Mouse (Mus musculus): ENCODE results near the gene Spink8. TPM values are rescaled to one million over a fixed set of nuclear protein-coding genes. Genes with fewer than 3 reads are reported as not detected.
A peak's percentile ranks its signal among the peaks of the same experiment; 100 is the strongest.

Gene Spink8
- polyA plus RNA-seq, 1 experiment from 2014 or later, result not detected

DNA sequence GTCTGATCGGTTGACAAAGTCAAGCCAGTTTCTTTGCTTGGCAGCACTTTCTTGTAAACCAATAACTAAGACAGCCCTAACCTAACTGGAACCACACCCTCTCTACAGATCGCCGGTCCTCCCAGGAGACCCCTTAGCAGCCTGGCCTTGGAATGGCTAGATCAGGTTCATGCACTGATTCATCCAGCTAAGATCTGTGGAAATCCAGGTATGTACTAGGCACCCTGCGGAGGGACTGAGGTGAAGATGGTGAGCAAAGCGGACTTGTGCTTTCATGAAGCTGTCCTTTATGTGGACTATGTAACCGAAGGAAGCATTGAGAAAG, 21.0 kb downstream of the Spink8 start:
- H3K36me3 ChIP-seq (ENCODE audit: inconsistent target), result no peaks in the 10 kb centered on the region; the same call in 1 of the 2 replicates
- no peaks in the 10 kb centered on the region for H3K79me2 ChIP-seq (ENCODE audit: inconsistent target)
- 9% methylated on average over 6 of the region's 6 CpGs for WGBS (ENCODE audit: missing documents)
- H3K4me3 ChIP-seq (ENCODE audit: inconsistent target), result peak overlapping the region; percentile 80
- peak overlapping the region; percentile 73 for H3K27ac ChIP-seq

DNA sequence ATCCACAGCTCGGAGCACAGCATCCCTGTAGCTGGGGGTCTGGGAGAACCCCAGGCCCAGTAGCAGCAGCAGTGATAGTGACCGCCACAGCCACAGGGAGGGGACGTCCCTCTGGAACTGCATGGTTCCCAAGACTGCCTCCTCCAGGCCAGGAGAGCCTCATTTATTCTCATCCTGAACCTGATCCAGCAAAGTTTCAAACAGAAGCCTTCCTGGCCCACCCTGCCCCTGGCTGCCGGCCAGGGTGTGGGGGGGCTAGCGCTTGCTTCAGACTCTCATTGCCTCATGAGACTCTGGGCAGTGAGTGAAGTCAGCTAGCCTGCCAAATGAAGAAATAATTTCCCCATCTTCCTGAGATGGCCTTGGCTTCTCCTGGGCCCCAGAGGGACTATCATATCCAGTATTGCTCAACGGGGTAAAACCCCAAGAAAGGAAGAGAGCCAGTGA, 37.3 kb downstream of the Spink8 start, which contains the start of gene Camp:
Camp (minus strand) TSS at position 306 of the 447 bp plus-strand sequence.
- Histone ChIP-seq H3K79me2 (ENCODE audit: inconsistent target) (no peaks in the 10 kb centered on the region), H3K36me3 (ENCODE audit: inconsistent target) (peaks cover 1% of the 10 kb centered on the region; the same call in 1 of the 2 replicates), H3K27ac (no peak within 1 kb of the TSS), H3K4me3 (ENCODE audit: inconsistent target) (no peak within 1 kb of the TSS)
- 57% methylated on average over 6 of the region's 6 CpGs for WGBS (ENCODE audit: missing documents)

DNA sequence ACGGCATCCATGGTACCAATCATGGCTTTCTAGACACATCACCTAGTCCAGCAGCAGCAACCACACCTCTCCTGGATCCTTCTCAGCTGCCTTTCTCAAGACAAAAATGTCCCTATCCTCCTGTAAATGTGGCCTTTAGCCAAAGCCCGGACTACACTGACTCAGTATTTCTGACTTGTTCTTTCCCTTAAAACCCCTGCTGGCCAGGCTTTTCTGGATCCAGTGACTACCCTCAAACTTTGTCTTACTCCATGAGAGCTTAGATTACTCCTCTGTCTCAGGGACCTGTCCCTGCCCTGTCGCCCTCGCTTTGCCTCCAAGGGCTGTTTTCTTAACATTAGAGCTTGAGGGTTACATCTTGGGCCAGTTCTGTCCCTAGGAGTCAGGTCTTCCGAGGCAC, 38.0 kb downstream of the Spink8 start:
- WGBS (ENCODE audit: missing documents), result 83% methylated on average over 5 of the region's 5 CpGs
- Histone ChIP-seq H3K36me3 (ENCODE audit: inconsistent target) (no peaks in the 10 kb centered on the region), H3K27ac (no peak overlapping the region), H3K79me2 (ENCODE audit: inconsistent target) (no peaks in the 10 kb centered on the region), H3K4me3 (ENCODE audit: inconsistent target) (no peak overlapping the region)

GRCm38 (mm10) chr9:109854341-109854740, 42.3 kb downstream of the Spink8 start:
- no peaks in the 10 kb centered on the region for H3K36me3 ChIP-seq (ENCODE audit: inconsistent target)
- no peak overlapping the region for H3K4me3 ChIP-seq (ENCODE audit: inconsistent target)
- H3K27ac ChIP-seq, result no peak overlapping the region
- WGBS (ENCODE audit: missing documents), result 82% methylated on average over 2 of the region's 2 CpGs
- no peaks in the 10 kb centered on the region for H3K79me2 ChIP-seq (ENCODE audit: inconsistent target)

- Histone ChIP-seq H3K27ac (no peak overlapping the region), H3K36me3 (ENCODE audit: inconsistent target) (no peaks in the 10 kb centered on the region), H3K79me2 (ENCODE audit: inconsistent target) (no peaks in the 10 kb centered on the region), H3K4me3 (ENCODE audit: inconsistent target) (no peak overlapping the region)
- WGBS (ENCODE audit: missing documents), result 90% methylated on average over 6 of the region's 6 CpGs
Observed at GRCm38 (mm10) chr9:109855947-109856346, 43.9 kb downstream of the Spink8 start.

DNA sequence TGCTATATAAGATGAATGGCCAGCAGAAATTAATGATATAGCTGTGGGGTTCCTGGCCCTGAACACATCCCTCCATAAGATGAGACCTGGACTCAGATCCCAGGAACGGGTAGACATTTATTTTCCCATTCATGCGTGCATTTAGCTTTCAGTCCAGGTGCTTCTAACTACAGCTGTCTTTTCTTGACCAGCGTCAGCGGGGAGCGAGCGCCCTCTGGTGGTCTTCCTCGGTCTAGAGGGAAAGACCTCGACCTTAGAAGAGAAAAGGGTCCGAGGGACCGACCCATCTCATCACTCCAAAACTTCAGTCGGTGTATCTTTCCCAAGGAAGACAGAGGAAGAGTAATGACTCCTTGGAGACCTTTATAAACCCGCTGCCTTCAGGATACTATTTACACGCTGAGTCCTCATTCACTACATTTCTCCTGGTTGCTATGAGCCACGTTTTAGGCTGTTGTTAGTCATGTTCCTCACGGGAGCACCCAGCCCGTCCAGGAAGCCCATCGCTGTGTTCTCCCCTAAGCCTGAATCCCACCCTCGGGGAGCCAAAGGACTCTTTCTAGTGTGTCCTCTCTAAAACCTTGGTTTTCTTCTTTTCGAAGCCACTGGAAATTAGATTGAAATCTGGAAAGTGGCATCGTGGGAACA, 50.4 kb downstream of the Spink8 start:
- no peaks in the 10 kb centered on the region for H3K36me3 ChIP-seq (ENCODE audit: inconsistent target)
- 6% methylated on average over 20 of the region's 20 CpGs for WGBS (ENCODE audit: missing documents)
- H3K4me3 ChIP-seq (ENCODE audit: inconsistent target), result no peak overlapping the region
- no peak overlapping the region for H3K27ac ChIP-seq
- no peaks in the 10 kb centered on the region for H3K79me2 ChIP-seq (ENCODE audit: inconsistent target)

GRCm38 (mm10) chr9:109863085-109863484, 51.0 kb downstream of the Spink8 start:
- Histone ChIP-seq H3K27ac (no peak overlapping the region), H3K79me2 (ENCODE audit: inconsistent target) (no peaks in the 10 kb centered on the region), H3K4me3 (ENCODE audit: inconsistent target) (no peak overlapping the region), H3K36me3 (ENCODE audit: inconsistent target) (no peaks in the 10 kb centered on the region)
- WGBS (ENCODE audit: missing documents), result 9% methylated on average over 3 of the region's 3 CpGs

DNA sequence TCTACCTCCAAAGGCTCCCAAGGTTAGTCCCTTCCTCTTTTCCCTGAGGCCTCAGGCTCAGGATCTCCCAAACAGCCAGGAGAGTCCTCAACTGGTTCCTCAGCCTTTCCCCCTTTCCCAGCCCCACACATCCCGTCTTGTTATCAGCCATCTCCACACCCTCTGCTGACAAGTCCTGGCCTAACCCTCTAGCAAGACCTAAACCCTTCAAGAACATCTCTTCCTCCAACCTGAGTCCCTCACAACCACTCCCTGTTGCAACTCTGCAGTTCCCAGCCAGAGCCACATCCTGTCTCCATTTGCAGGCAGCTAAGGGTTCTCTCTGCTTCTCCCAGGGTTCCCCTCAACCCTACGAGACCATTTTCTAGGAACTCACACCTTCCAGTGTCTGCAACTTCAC, 54.1 kb downstream of the Spink8 start:
- Histone ChIP-seq H3K36me3 (ENCODE audit: inconsistent target) (no peaks in the 10 kb centered on the region), H3K27ac (no peak overlapping the region), H3K4me3 (ENCODE audit: inconsistent target) (no peak overlapping the region), H3K79me2 (ENCODE audit: inconsistent target) (no peaks in the 10 kb centered on the region)
- 54% methylated on average over 2 of the region's 2 CpGs for WGBS (ENCODE audit: missing documents)

DNA sequence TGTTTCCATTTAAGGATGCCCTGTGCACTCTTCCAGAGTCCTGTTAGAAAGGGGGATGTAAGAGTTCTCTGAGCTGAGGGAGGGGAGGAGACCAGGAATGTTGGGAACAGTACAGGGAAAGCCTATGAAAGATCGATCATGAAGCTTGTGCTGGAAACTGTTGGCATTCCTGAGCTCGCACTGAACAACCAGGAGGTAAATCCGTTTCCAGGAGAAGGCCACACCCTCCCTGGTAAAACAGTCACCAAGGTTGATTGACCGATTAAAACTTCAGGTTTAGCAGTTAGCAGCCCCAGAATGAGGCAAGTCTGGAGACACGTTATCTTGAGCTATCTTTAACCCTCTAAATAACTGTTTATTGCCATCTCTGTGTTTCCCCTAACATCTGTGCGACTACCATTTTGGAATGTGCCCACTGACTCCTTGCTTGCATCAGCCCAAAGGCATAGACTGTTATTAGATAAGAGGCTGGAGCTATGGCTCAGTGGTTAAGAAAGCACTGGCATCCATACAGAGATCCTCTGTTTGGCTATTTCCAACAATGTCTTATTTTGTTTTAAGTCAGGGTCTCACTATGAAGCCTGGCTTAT, 59.0 kb downstream of the Spink8 start:
- no peak overlapping the region for H3K27ac ChIP-seq
- no peaks in the 10 kb centered on the region for H3K36me3 ChIP-seq (ENCODE audit: inconsistent target)
- no peak overlapping the region for H3K4me3 ChIP-seq (ENCODE audit: inconsistent target)
- peaks cover 2% of the 10 kb centered on the region for H3K79me2 ChIP-seq (ENCODE audit: inconsistent target)
- 71% methylated on average over 6 of the region's 6 CpGs for WGBS (ENCODE audit: missing documents)

GRCm38 (mm10) chr9:109874797-109875691, 63.0 kb downstream of the Spink8 start, which contains the start of gene Cdc25a:
Gene Cdc25a, plus strand, starts transcription at chr9:109875579.
- 9% methylated on average over 32 of the region's 33 CpGs for WGBS (ENCODE audit: missing documents)
- Histone ChIP-seq H3K27ac (peak within 1 kb of the TSS; percentile 53), H3K36me3 (ENCODE audit: inconsistent target) (peaks cover 8% of the 10 kb centered on the region; the same call in 1 of the 2 replicates), H3K79me2 (ENCODE audit: inconsistent target) (peaks cover 41% of the 10 kb centered on the region), H3K4me3 (ENCODE audit: inconsistent target) (peak within 1 kb of the TSS; percentile 83)

DNA sequence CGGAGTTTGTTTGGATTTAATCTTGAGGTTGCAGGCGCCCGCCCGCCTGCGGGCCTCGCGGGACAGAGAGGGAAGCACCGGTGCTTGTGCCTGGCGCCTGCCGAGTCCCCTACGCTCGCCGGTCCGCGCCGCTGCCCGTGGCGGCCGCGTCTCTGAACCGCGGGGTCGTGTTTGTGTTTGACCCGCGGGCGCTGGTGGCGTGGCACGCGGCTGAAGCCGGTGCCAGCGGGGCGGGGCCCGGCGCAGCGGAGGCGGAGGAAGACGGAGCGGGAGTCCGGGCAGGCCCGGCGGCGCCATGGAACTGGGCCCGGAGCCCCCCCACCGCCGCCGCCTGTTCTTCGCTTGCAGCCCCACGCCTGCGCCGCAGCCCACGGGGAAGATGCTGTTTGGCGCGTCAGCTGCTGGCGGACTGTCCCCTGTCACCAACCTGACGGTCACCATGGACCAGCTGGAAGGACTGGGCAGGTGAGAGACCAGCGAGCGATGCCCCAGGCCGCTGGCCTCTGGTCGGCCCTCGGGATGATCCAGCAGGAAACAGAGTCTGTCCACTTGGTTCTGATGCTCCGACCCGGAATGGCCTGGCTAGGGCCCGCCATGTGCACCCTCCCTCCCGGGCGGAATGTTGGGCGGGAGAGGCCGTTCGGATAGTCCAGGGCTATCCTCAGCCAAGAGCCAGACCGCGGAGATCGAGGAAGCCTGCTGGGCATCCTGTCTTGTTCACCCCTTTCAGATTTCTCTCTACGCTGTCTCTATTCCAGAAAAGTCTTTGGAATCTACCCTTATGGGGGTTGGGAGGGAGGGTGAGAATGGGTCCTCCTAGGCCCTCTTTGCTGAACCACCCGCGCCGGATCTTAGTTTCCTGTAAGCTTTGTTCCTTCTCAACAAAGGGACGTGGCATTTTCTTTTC, 63.9 kb downstream of the Spink8 start:
- Histone ChIP-seq H3K27ac (peak overlapping the region; percentile 53), H3K4me3 (ENCODE audit: inconsistent target) (peak overlapping the region; percentile 83), H3K36me3 (ENCODE audit: inconsistent target) (peaks cover 17% of the 10 kb centered on the region), H3K79me2 (ENCODE audit: inconsistent target) (peaks cover 43% of the 10 kb centered on the region)
- under 1% methylated on average over 75 of the region's 76 CpGs for WGBS (ENCODE audit: missing documents)
